Mouse (Mus musculus) liver, adult 2 months (tissue): ENCODE results near the gene Ppp3ca.

ENCODE experiments used
- CTCF ChIP-seq: fragments of 200-500 bp; IDR thresholded peaks from 2 replicates; pipeline ENCODE4 v1.5.1; 2011; ENCODE audit warnings: low read depth, low read length, control low read depth
- POLR2A ChIP-seq: fragments of 200-500 bp; IDR thresholded peaks from 2 replicates; pipeline ENCODE4 v1.6.1; 2011; ENCODE audit warnings: low read length, control low read depth; ENCODE audit not compliant: insufficient read depth; ENCODE audit errors: extremely low read depth

GRCm38 (mm10) chr3:136955043-136955442, 285.1 kb downstream of the Ppp3ca start:
- TF ChIP-seq CTCF (no peak), POLR2A (no peak)
